Mouse (Mus musculus): ENCODE measurements around the gene Svop. TPM values are rescaled to one million over a fixed set of nuclear protein-coding genes. Genes with fewer than 3 reads are reported as not detected.

The Svop gene
- total and polyA plus RNA-seq, 3 experiments: not detected

DNA sequence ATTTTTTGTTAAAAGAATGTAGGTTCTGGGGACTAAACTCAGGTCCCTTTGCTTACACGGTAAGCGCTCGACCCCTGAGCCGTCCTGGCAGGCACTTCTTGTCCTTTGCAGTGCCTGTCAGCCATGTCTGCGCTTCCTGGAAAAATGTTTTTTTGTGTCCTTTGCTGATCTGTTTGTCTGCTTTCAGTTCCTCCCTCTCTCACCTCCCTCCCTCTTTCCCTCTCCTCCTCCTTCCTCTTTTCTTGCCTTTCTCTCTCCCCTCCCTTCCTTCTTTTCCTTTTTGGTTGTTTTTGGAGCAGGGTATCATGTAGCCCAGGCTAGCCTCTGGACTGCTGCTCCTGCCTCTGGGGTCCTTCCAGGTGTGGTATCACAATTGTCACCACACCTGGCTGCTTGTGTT is 23.7 kb upstream of the Svop start:
- no peak for DNase-seq (ENCODE audit: low read depth, low spot score)
- Histone ChIP-seq H3K9ac (ENCODE audit: control insufficient read depth, low read depth, low read length, poor library complexity, severe bottlenecking) (no peak overlapping the region), H3K4me3 (ENCODE audit: control insufficient read depth in 1 of 2, insufficient read depth in 1 of 2, low read depth in 2 of 2, low read length in 2 of 2) (no peak overlapping the region), H3K27ac (ENCODE audit: control insufficient read depth, low read depth, low read length) (no peak overlapping the region), H3K27me3 (ENCODE audit: control insufficient read depth in 1 of 2, insufficient read depth in 2 of 2, low read length in 2 of 2) (no peaks in the 10 kb centered on the region), H3K4me1 (ENCODE audit: control insufficient read depth in 1 of 2, insufficient read depth in 2 of 2, low read length in 2 of 2) (no peaks in the 10 kb centered on the region), H3K9me3 (replicated peaks; ENCODE audit: insufficient read depth, low read length) (no peaks in the 10 kb centered on the region), H3K36me3 (ENCODE audit: control insufficient read depth in 1 of 2, insufficient read depth in 2 of 2, low read length in 2 of 2) (no peaks in the 10 kb centered on the region), H3K79me2 (ENCODE audit: control insufficient read depth, insufficient read depth, low read length, poor library complexity) (no peaks in the 10 kb centered on the region)
- TF ChIP-seq GATA1 (IDR thresholded peaks at IDR 0.05; ENCODE audit: low read depth, low read length) (no peak), E2F4 (IDR thresholded peaks at IDR 0.05; ENCODE audit: borderline replicate concordance, low read depth, low read length) (no peak)

DNA sequence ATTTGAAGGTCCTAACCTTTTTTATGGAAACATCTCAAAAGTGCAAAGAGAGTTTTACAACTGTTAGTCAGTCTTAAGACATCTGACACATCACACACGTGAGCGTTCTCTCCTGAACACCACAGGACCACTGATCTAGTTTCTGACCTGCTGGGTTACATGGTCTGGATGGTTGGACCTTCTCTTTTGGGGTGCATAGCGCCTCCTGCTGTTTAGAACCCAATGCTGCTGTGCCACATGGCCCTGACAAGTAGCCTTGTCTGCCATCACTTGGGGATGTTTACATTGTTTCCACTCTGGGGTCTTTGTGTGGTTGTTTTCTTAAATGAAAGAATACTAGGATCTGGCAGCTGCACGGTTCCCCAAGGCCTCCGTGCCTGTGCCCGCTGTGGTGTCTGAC is 22.0 kb upstream of the Svop start:
- no peaks in the 10 kb centered on the region for H3K36me3 ChIP-seq (ENCODE audit: control insufficient read depth in 1 of 2, insufficient read depth in 2 of 2, low read length in 2 of 2)
- DNase-seq (ENCODE audit: low read depth, low spot score): no peak
- no peaks in the 10 kb centered on the region for H3K9me3 ChIP-seq (replicated peaks; ENCODE audit: insufficient read depth, low read length)
- H3K9ac ChIP-seq (ENCODE audit: control insufficient read depth, low read depth, low read length, poor library complexity, severe bottlenecking): no peak overlapping the region
- no peaks in the 10 kb centered on the region for H3K27me3 ChIP-seq (ENCODE audit: control insufficient read depth in 1 of 2, insufficient read depth in 2 of 2, low read length in 2 of 2)
- H3K4me1 ChIP-seq (ENCODE audit: control insufficient read depth in 1 of 2, insufficient read depth in 2 of 2, low read length in 2 of 2): no peaks in the 10 kb centered on the region
- H3K27ac ChIP-seq (ENCODE audit: control insufficient read depth, low read depth, low read length): no peak overlapping the region
- peak; percentile 26 to 38 (median 36); a peak in 4 of 6 replicates for TF ChIP-seq CTCF (IDR thresholded peaks at IDR 0.05 in 2 of 3, conservative IDR thresholded peaks at IDR 0.05 in 1 of 3; ENCODE audit: control insufficient read depth in 1 of 3, insufficient read depth in 1 of 3, low read depth in 2 of 3, low read length in 3 of 3, poor library complexity in 1 of 3, severe bottlenecking in 1 of 3)
- no peak for TF ChIP-seq ZC3H11A (IDR thresholded peaks at IDR 0.05; ENCODE audit: low read depth, low read length)
- H3K79me2 ChIP-seq (ENCODE audit: control insufficient read depth, insufficient read depth, low read length, poor library complexity): no peaks in the 10 kb centered on the region
- H3K4me3 ChIP-seq (ENCODE audit: control insufficient read depth in 1 of 2, insufficient read depth in 1 of 2, low read depth in 2 of 2, low read length in 2 of 2): no peak overlapping the region

DNA sequence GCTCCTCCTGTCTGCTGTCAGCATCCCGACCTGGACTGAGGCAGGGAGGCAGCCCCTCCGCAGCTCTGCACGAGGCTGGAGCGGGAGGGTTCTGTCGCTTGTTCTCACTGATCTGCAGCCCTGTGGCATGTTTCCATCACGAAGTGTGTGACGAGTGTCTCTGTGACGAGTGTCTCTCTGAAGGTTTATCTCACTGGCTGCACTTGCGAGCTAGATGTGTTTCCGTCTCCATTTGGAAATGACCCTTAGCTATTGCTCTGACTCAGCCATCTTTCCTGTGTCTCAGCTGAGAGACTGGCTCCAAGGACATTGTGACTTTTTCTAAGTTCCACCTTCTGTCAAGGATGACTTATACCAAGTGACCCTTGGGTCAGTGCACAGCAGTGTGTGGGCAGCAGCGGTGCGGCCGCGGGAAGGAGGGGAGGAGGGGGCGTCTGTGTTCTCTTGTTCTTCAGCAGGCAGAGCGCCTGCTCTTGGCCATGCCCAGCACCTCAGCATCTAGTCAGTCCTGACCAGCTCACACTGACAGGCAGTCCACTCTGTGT is 15.1 kb upstream of the Svop start:
- H3K36me3 ChIP-seq (ENCODE audit: control insufficient read depth in 1 of 2, insufficient read depth in 2 of 2, low read length in 2 of 2): no peaks in the 10 kb centered on the region; a peak in 1 of 4 replicates

DNA sequence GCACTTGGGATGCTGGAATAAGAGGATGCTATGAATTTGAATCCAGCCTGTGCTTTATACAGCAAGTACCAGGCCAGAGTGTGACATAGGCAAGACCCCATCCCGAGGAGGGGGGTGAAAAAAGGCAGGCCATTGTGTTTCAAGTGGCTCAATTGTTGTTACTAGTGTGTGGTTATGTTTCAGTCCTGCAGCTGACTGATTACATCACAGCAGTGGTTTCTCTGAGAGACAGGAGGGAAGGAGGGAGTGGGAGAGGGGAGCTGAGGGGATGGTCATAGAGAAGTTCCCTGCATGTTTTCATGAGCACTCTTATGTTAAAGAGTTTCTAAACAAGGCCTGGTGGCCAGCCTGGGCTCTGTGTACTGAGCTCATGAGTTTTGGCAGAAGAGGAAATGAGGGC is 11.4 kb upstream of the Svop start:
- no peak overlapping the region for H3K27ac ChIP-seq (ENCODE audit: control insufficient read depth, low read depth, low read length)
- peaks cover 0 to 7% of the 10 kb centered on the region in 2 experiments; a peak in 1 of 4 replicates for H3K4me1 ChIP-seq (ENCODE audit: control insufficient read depth in 1 of 2, insufficient read depth in 2 of 2, low read length in 2 of 2)
- H3K36me3 ChIP-seq (ENCODE audit: control insufficient read depth in 1 of 2, insufficient read depth in 2 of 2, low read length in 2 of 2): peaks cover 0 to 4% of the 10 kb centered on the region in 2 experiments; a peak in 2 of 4 replicates
- no peak overlapping the region for H3K9ac ChIP-seq (ENCODE audit: control insufficient read depth, low read depth, low read length, poor library complexity, severe bottlenecking)
- no peaks in the 10 kb centered on the region for H3K27me3 ChIP-seq (ENCODE audit: control insufficient read depth in 1 of 2, insufficient read depth in 2 of 2, low read length in 2 of 2)
- peaks cover 9% of the 10 kb centered on the region for H3K79me2 ChIP-seq (ENCODE audit: control insufficient read depth, insufficient read depth, low read length, poor library complexity)
- no peak overlapping the region for H3K4me3 ChIP-seq (ENCODE audit: control insufficient read depth in 1 of 2, insufficient read depth in 1 of 2, low read depth in 2 of 2, low read length in 2 of 2)
- no peak for DNase-seq (ENCODE audit: low read depth, low spot score)
- H3K9me3 ChIP-seq (replicated peaks; ENCODE audit: insufficient read depth, low read length): no peaks in the 10 kb centered on the region
- TF ChIP-seq TAL1 (IDR thresholded peaks at IDR 0.05; ENCODE audit: low read length): no peak
- TF ChIP-seq CHD2 (IDR thresholded peaks at IDR 0.05; ENCODE audit: low read length): no peak
- no peak for TF ChIP-seq EP300 (IDR thresholded peaks at IDR 0.05; ENCODE audit: low read depth in 1 of 2, low read length in 2 of 2)
- no peak for TF ChIP-seq ELF1 (IDR thresholded peaks at IDR 0.05; ENCODE audit: low read depth, low read length)
- no peak for TF ChIP-seq ZNF384 (IDR thresholded peaks at IDR 0.05; ENCODE audit: low read depth, low read length)
- no peak for TF ChIP-seq SMC3 (IDR thresholded peaks at IDR 0.05; ENCODE audit: low read depth, low read length)
- no peak for TF ChIP-seq CHD1 (IDR thresholded peaks at IDR 0.05; ENCODE audit: low read depth, low read length)
- no peak for TF ChIP-seq JUND (IDR thresholded peaks at IDR 0.05; ENCODE audit: low read depth, low read length)
- no peak for TF ChIP-seq ETS1 (IDR thresholded peaks at IDR 0.05; ENCODE audit: low read depth, low read length)
- no peak for TF ChIP-seq UBTF (IDR thresholded peaks at IDR 0.05; ENCODE audit: borderline replicate concordance, insufficient read depth, low read depth, low read length)
- no peak for TF ChIP-seq ZKSCAN1 (IDR thresholded peaks at IDR 0.05; ENCODE audit: low read depth, low read length)
- no peak for TF ChIP-seq USF2 (IDR thresholded peaks at IDR 0.05; ENCODE audit: borderline replicate concordance in 1 of 2, insufficient read depth in 1 of 2, low read depth in 1 of 2, low read length in 2 of 2)
- TF ChIP-seq NELFE (IDR thresholded peaks at IDR 0.05; ENCODE audit: low read depth, low read length): no peak
- TF ChIP-seq E2F4 (IDR thresholded peaks at IDR 0.05; ENCODE audit: borderline replicate concordance, low read depth, low read length): no peak
- no peak for TF ChIP-seq MEF2A (IDR thresholded peaks at IDR 0.05; ENCODE audit: extremely low read depth, insufficient replicate concordance, low read depth, low read length, poor library complexity, severe bottlenecking)

More for the DNA sequence above, 15.1 kb upstream of the Svop start:
- no peaks in the 10 kb centered on the region for H3K4me1 ChIP-seq (ENCODE audit: control insufficient read depth in 1 of 2, insufficient read depth in 2 of 2, low read length in 2 of 2)
- H3K9me3 ChIP-seq (replicated peaks; ENCODE audit: insufficient read depth, low read length): no peaks in the 10 kb centered on the region
- H3K27ac ChIP-seq (ENCODE audit: control insufficient read depth, low read depth, low read length): no peak overlapping the region
- no peak overlapping the region for H3K4me3 ChIP-seq (ENCODE audit: control insufficient read depth in 1 of 2, insufficient read depth in 1 of 2, low read depth in 2 of 2, low read length in 2 of 2)
- H3K9ac ChIP-seq (ENCODE audit: control insufficient read depth, low read depth, low read length, poor library complexity, severe bottlenecking): no peak overlapping the region
- H3K79me2 ChIP-seq (ENCODE audit: control insufficient read depth, insufficient read depth, low read length, poor library complexity): no peaks in the 10 kb centered on the region
- no peak for DNase-seq (ENCODE audit: low read depth, low spot score)
- H3K27me3 ChIP-seq (ENCODE audit: control insufficient read depth in 1 of 2, insufficient read depth in 2 of 2, low read length in 2 of 2): no peaks in the 10 kb centered on the region
- TF ChIP-seq E2F4 (IDR thresholded peaks at IDR 0.05; ENCODE audit: borderline replicate concordance, low read depth, low read length) (no peak), MYB (IDR thresholded peaks at IDR 0.05; ENCODE audit: low read depth, low read length) (no peak), TBP (IDR thresholded peaks at IDR 0.05; ENCODE audit: low read depth, low read length) (no peak), ELF1 (IDR thresholded peaks at IDR 0.05; ENCODE audit: low read depth, low read length) (no peak), NRF1 (IDR thresholded peaks at IDR 0.05; ENCODE audit: insufficient read depth, low read depth, low read length, poor library complexity, severe bottlenecking) (no peak)
